Mouse (Mus musculus) limb, embryonic 12.5 days (tissue): ENCODE measurements around the gene Tm9sf4. TPM values are rescaled to one million over a fixed set of nuclear protein-coding genes. Genes with fewer than 3 reads are reported as not detected.

Experiments used
- ATAC-seq: fragments of 200-750 bp; cut with Nextera tagmentation; 2 replicates; pipeline ENCODE4 v1.8.0; 2017; ENCODE audit warnings: low read depth, moderate TSS enrichment; ENCODE audit not compliant: insufficient number of reproducible peaks, insufficient read depth, low FRiP score, low TSS enrichment
- H3K27ac ChIP-seq: fragments of 300-500 bp; sonication (generic); 2 replicates; pipeline ENCODE4 v1.5.1; 2016; ENCODE audit warnings: mild to moderate bottlenecking, moderate library complexity
- H3K27me3 ChIP-seq: fragments of 300-500 bp; sonication (generic); 2 replicates; pipeline ENCODE4 v1.6.1; 2016; ENCODE audit warnings: mild to moderate bottlenecking, moderate library complexity
- H3K36me3 ChIP-seq: fragments of 300-500 bp; sonication (generic); 2 replicates; pipeline ENCODE4 v1.6.1; 2016; ENCODE audit warnings: mild to moderate bottlenecking, moderate library complexity
- H3K4me1 ChIP-seq: fragments of 300-500 bp; sonication (generic); replicated peaks from 2 replicates; pipeline ENCODE4 v1.6.1; 2016
- H3K4me2 ChIP-seq: fragments of 300-500 bp; sonication (generic); 2 replicates; pipeline ENCODE4 v1.6.1; 2016; ENCODE audit warnings: mild to moderate bottlenecking, moderate library complexity
- H3K4me3 ChIP-seq: fragments of 300-500 bp; sonication (generic); replicated peaks from 2 replicates; pipeline ENCODE4 v1.5.1; 2016; ENCODE audit warnings: mild to moderate bottlenecking
- H3K9ac ChIP-seq: fragments of 300-500 bp; sonication (generic); replicated peaks from 2 replicates; pipeline ENCODE4 v1.6.1; 2016; ENCODE audit warnings: mild to moderate bottlenecking, moderate library complexity
- H3K9me3 ChIP-seq: fragments of 300-500 bp; sonication (generic); 2 replicates; pipeline ENCODE4 v1.6.1; 2016; ENCODE audit warnings: mild to moderate bottlenecking, moderate library complexity
- WGBS: fragments of 180-500 bp; shearing (Covaris S2); methylation state at CpG from one replicate; pipeline ENCODE4 v1.1.7; 2016; 5-methylcytosine and 5-hydroxymethylcytosine counted together
- polyA plus RNA-seq: library from polyadenylated mRNA; unstranded; fragments of >200 nt; fragmentation: Nextera tagmentation; extraction: Ambion mirVana; gene quantifications from 2 replicates; pipeline ENCODE4 v1.2.1, GENCODE M21; 2016

Gene Tm9sf4
- polyA plus RNA-seq, 1 experiment from 2014 or later = 89.5 TPM

- no peak for ATAC-seq
- 82% methylated on average over 5 of the region's 5 CpGs for WGBS
- peaks cover 7% of the 10 kb centered on the region; the same call in 1 of the 2 replicates for H3K36me3 ChIP-seq
These were observed 970 bp upstream of the Tm9sf4 start for GRCm38 (mm10) chr2:153160133-153160532.

GRCm38 (mm10) chr2:153161684-153162080, 579 bp downstream of the Tm9sf4 start:
- peak overlapping the region; percentile 75 for H3K4me3 ChIP-seq
- H3K27me3 ChIP-seq = no peaks in the 10 kb centered on the region; the same call in 1 of the 2 replicates
- H3K4me1 ChIP-seq = peaks cover 7% of the 10 kb centered on the region
- peaks cover 8% of the 10 kb centered on the region; the same call in 1 of the 2 replicates for H3K36me3 ChIP-seq
- peak; percentile 60; the same call in 1 of the 2 replicates for ATAC-seq
- peak overlapping the region; percentile 81 for H3K4me2 ChIP-seq
- H3K9me3 ChIP-seq = no peaks in the 10 kb centered on the region
- H3K27ac ChIP-seq = peak overlapping the region; percentile 92
- under 1% methylated on average over 16 of the region's 16 CpGs for WGBS
- H3K9ac ChIP-seq = peak overlapping the region; percentile 77

More at GRCm38 (mm10) chr2:153160133-153160532, 970 bp upstream of the Tm9sf4 start:
- H3K4me3 ChIP-seq = no peak overlapping the region
- H3K27me3 ChIP-seq = no peaks in the 10 kb centered on the region; the same call in none of the 2 replicates
- no peaks in the 10 kb centered on the region for H3K9me3 ChIP-seq
- H3K4me1 ChIP-seq = peaks cover 7% of the 10 kb centered on the region
- no peak overlapping the region for H3K9ac ChIP-seq
- H3K4me2 ChIP-seq = no peak overlapping the region
- no peak overlapping the region for H3K27ac ChIP-seq

- Histone ChIP-seq H3K9ac (no peak overlapping the region), H3K4me1 (peaks cover 14% of the 10 kb centered on the region), H3K27me3 (no peaks in the 10 kb centered on the region), H3K4me2 (no peak overlapping the region), H3K9me3 (no peaks in the 10 kb centered on the region), H3K36me3 (peaks cover 12% of the 10 kb centered on the region; the same call in 1 of the 2 replicates), H3K4me3 (no peak overlapping the region), H3K27ac (no peak overlapping the region)
- WGBS = 46% methylated on average over 6 of the region's 6 CpGs
- ATAC-seq = no peak
These were observed 6.0 kb downstream of the Tm9sf4 start for GRCm38 (mm10) chr2:153167136-153167535.

GRCm38 (mm10) chr2:153168134-153168820, 7.2 kb downstream of the Tm9sf4 start:
- no peak overlapping the region for H3K4me2 ChIP-seq
- peaks cover 9% of the 10 kb centered on the region for H3K4me1 ChIP-seq
- no peaks in the 10 kb centered on the region for H3K27me3 ChIP-seq
- peaks cover 12% of the 10 kb centered on the region; the same call in 1 of the 2 replicates for H3K36me3 ChIP-seq
- H3K27ac ChIP-seq = no peak overlapping the region
- no peaks in the 10 kb centered on the region for H3K9me3 ChIP-seq
- WGBS = 40% methylated on average over 2 of the region's 2 CpGs
- no peak overlapping the region for H3K4me3 ChIP-seq
- no peak overlapping the region for H3K9ac ChIP-seq
- no peak for ATAC-seq

GRCm38 (mm10) chr2:153170490-153171224, 9.6 kb downstream of the Tm9sf4 start:
- no peak overlapping the region for H3K4me2 ChIP-seq
- H3K27ac ChIP-seq = no peak overlapping the region
- ATAC-seq = no peak
- H3K4me3 ChIP-seq = no peak overlapping the region
- H3K36me3 ChIP-seq = peaks cover 7% of the 10 kb centered on the region; the same call in 1 of the 2 replicates
- no peak overlapping the region for H3K9ac ChIP-seq
- no peaks in the 10 kb centered on the region for H3K9me3 ChIP-seq
- 92% methylated on average over 9 of the region's 9 CpGs for WGBS
- peaks cover 9% of the 10 kb centered on the region for H3K4me1 ChIP-seq
- no peaks in the 10 kb centered on the region for H3K27me3 ChIP-seq

- 94% methylated on average over 5 of the region's 5 CpGs for WGBS
- Histone ChIP-seq H3K36me3 (0 out of 2 replicates have a peak, but pooled peaks cover 6% of the 10 kb centered on the region), H3K9me3 (no peaks in the 10 kb centered on the region), H3K27me3 (no peaks in the 10 kb centered on the region), H3K27ac (no peak overlapping the region), H3K4me3 (no peak overlapping the region), H3K4me1 (peaks cover 13% of the 10 kb centered on the region), H3K9ac (no peak overlapping the region), H3K4me2 (no peak overlapping the region)
- no peak for ATAC-seq
These were observed 10.9 kb downstream of the Tm9sf4 start for GRCm38 (mm10) chr2:153171966-153172365.

GRCm38 (mm10) chr2:153175995-153176570, 15.0 kb downstream of the Tm9sf4 start:
- no peak overlapping the region for H3K27ac ChIP-seq
- no peaks in the 10 kb centered on the region for H3K9me3 ChIP-seq
- no peak overlapping the region for H3K4me2 ChIP-seq
- ATAC-seq = no peak
- H3K27me3 ChIP-seq = no peaks in the 10 kb centered on the region
- peaks cover 30% of the 10 kb centered on the region for H3K36me3 ChIP-seq
- H3K4me1 ChIP-seq = 0 out of 2 replicates have a peak, but pooled peaks cover 4% of the 10 kb centered on the region
- 67% methylated on average over 8 of the region's 8 CpGs for WGBS
- H3K4me3 ChIP-seq = no peak overlapping the region
- no peak overlapping the region for H3K9ac ChIP-seq

- no peak for ATAC-seq
- peaks cover 39% of the 10 kb centered on the region for H3K36me3 ChIP-seq
- WGBS = 89% methylated on average over 3 of the region's 3 CpGs
- no peak overlapping the region for H3K27ac ChIP-seq
- 0 out of 2 replicates have a peak, but pooled peaks cover 4% of the 10 kb centered on the region for H3K4me1 ChIP-seq
- H3K9ac ChIP-seq = no peak overlapping the region
- no peaks in the 10 kb centered on the region for H3K9me3 ChIP-seq
- H3K4me2 ChIP-seq = no peak overlapping the region
- no peak overlapping the region for H3K4me3 ChIP-seq
- no peaks in the 10 kb centered on the region for H3K27me3 ChIP-seq
These were observed 16.1 kb downstream of the Tm9sf4 start for GRCm38 (mm10) chr2:153177188-153177587.

GRCm38 (mm10) chr2:153179126-153179860, 18.2 kb downstream of the Tm9sf4 start:
- H3K9me3 ChIP-seq = no peaks in the 10 kb centered on the region
- H3K4me1 ChIP-seq = 0 out of 2 replicates have a peak, but pooled peaks cover 4% of the 10 kb centered on the region
- no peak overlapping the region for H3K4me3 ChIP-seq
- no peaks in the 10 kb centered on the region for H3K27me3 ChIP-seq
- ATAC-seq = no peak
- peaks cover 59% of the 10 kb centered on the region for H3K36me3 ChIP-seq
- 86% methylated on average over 10 of the region's 10 CpGs for WGBS
- H3K9ac ChIP-seq = no peak overlapping the region
- H3K27ac ChIP-seq = no peak overlapping the region
- H3K4me2 ChIP-seq = no peak overlapping the region

GRCm38 (mm10) chr2:153179961-153180360, 18.9 kb downstream of the Tm9sf4 start:
- Histone ChIP-seq H3K9ac (no peak overlapping the region), H3K36me3 (peaks cover 63% of the 10 kb centered on the region), H3K27me3 (no peaks in the 10 kb centered on the region), H3K4me1 (0 out of 2 replicates have a peak, but pooled peaks cover 4% of the 10 kb centered on the region), H3K4me3 (no peak overlapping the region), H3K9me3 (no peaks in the 10 kb centered on the region), H3K4me2 (no peak overlapping the region), H3K27ac (no peak overlapping the region)
- WGBS = 84% methylated on average over 3 of the region's 3 CpGs
- no peak for ATAC-seq
